Mouse (Mus musculus) limb, embryonic 14.5 days (tissue): ENCODE measurements at regions not wholly inside any gene's neighbourhood (a gene's known extent, or its start where the extent isn't known, plus 50 kb on each side); places are given as distances from the start of the nearest gene placed in this dataset.

ENCODE experiments used
- ATAC-seq: fragments of 200-750 bp; cut with Nextera tagmentation; 2 replicates; pipeline ENCODE4 v1.8.0; 2017; ENCODE audit warnings: low read depth, moderate number of reproducible peaks, moderate TSS enrichment; ENCODE audit not compliant: low FRiP score
- DNase-seq: peaks from one replicate; pipeline ENCODE4 v3.0.0-alpha.2; 2015; ENCODE audit warnings: low spot score
- H3K27ac ChIP-seq: fragments of 300-500 bp; sonication (generic); replicated peaks from 2 replicates; pipeline ENCODE4 v1.5.1; 2014; ENCODE audit warnings: low read depth, mild to moderate bottlenecking, low read length, moderate library complexity, mixed read lengths
- H3K27me3 ChIP-seq: fragments of 300-500 bp; sonication (generic); 2 replicates; pipeline ENCODE4 v1.6.1; 2014; ENCODE audit warnings: low read length, mixed read lengths; ENCODE audit not compliant: control insufficient read depth, insufficient read depth
- H3K36me3 ChIP-seq: fragments of 300-500 bp; sonication (generic); 2 replicates; pipeline ENCODE4 v1.6.1; 2014; ENCODE audit warnings: mild to moderate bottlenecking, low read length, moderate library complexity, mixed read lengths; ENCODE audit not compliant: control insufficient read depth, insufficient read depth
- H3K4me1 ChIP-seq: fragments of 300-500 bp; sonication (generic); 2 replicates; pipeline ENCODE4 v1.6.1; 2014; ENCODE audit warnings: antibody characterized with exemption, low read length, mixed read lengths; ENCODE audit not compliant: control insufficient read depth, insufficient read depth
- H3K4me2 ChIP-seq: fragments of 300-500 bp; sonication (generic); replicated peaks from 2 replicates; pipeline ENCODE4 v1.6.1; 2014; ENCODE audit warnings: low read depth, mild to moderate bottlenecking, low read length, moderate library complexity; ENCODE audit not compliant: severe bottlenecking
- H3K4me3 ChIP-seq: fragments of 300-500 bp; sonication (generic); replicated peaks from 2 replicates; pipeline ENCODE4 v1.5.1; 2014; ENCODE audit warnings: low read length
- H3K9ac ChIP-seq: fragments of 300-500 bp; sonication (generic); 2 replicates; pipeline ENCODE4 v1.6.1; 2014; ENCODE audit warnings: mild to moderate bottlenecking, low read depth, low read length, moderate library complexity; ENCODE audit not compliant: severe bottlenecking
- H3K9me3 ChIP-seq: fragments of 300-500 bp; sonication (generic); 2 replicates; pipeline ENCODE4 v1.6.1; 2016; ENCODE audit warnings: low read length; ENCODE audit not compliant: control insufficient read depth
- POLR2A ChIP-seq: fragments of 200-500 bp; IDR thresholded peaks from 2 replicates; pipeline ENCODE4 v1.8.0; 2012; ENCODE audit warnings: inconsistent platforms, mild to moderate bottlenecking, moderate library complexity, borderline replicate concordance; ENCODE audit not compliant: insufficient read depth, insufficient read length; ENCODE audit errors: extremely low read depth
- WGBS: fragments of 180-500 bp; shearing (Covaris S2); extraction: QIAGEN DNeasy Blood & Tissue Kit; methylation state at CpG from one replicate; pipeline ENCODE4 v1.1.7; 2014; 5-methylcytosine and 5-hydroxymethylcytosine counted together

DNA sequence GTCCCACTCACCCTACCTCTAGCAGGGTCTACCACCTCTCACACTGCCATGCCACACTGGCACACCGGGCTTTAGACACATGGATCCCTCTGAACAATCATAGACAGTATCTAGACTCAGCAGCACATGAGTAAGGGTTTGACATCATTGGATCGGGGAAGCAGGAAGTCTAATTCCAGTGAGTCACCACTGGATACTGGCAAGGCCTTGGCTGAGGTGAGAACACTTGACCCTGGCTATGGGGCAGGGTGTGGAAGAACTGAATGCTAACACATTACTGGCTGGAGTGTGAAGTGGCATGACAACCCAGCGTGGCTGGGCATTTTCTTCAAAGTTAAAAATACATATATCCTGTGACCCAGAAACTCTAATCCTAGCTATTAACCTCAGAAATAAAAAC lies 114.4 kb downstream of the H2afy start:
- DNase-seq (no peak), ATAC-seq (no peak)
- Histone ChIP-seq H3K4me2 (no peak overlapping the region), H3K9ac (no peak overlapping the region), H3K9me3 (no peaks in the 10 kb centered on the region), H3K27ac (no peak overlapping the region), H3K36me3 (no peaks in the 10 kb centered on the region), H3K4me3 (no peak overlapping the region), H3K27me3 (no peaks in the 10 kb centered on the region; the same call in 1 of the 2 replicates), H3K4me1 (peaks cover 12% of the 10 kb centered on the region; the same call in 1 of the 2 replicates)
- 93% methylated on average over 3 of the region's 3 CpGs for WGBS
- TF ChIP-seq POLR2A, result no peak

DNA sequence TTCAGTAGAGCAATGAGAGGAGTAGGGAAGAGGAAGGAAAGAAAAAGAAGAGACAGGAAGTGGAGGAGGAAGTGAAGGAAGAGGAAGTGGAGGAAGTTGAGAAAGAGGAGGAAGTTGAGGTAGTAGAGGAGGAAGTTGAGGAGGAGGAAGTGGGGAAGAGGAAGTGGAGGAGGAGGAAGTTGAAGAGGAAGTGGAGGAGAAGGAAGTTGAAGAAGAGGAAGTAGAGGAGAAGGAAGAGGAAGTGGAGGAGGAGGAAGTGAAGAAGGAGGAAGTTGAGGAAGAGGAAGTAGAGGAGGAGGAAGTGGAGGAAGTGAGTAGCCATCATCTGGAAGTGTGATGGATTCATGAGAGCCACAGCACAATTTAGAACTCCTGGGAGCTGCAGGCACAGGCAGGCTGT lies 122.2 kb downstream of the H2afy start:
- no peak overlapping the region for H3K27ac ChIP-seq

DNA sequence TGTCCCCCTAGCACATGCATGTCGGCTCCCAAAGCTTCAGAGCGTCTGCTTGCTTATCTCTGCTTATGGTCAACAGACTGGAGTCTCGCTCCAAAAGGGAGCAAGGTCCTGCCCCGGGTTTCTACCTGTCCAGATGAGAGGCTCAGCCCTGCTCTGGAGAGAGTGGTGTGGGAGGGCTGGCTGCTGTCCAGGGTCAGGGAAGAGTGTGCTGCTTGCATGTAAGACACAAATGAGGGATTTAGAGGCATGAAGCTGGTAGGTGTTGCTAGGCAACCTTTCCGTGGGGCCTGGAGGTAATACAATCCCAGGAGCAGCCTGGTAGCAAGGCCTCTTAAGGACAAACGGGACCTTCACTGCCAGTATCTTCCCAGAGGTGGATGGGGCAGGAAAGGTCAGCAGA lies 125.7 kb downstream of the H2afy start:
- ATAC-seq, result no peak
- H3K9ac ChIP-seq, result no peak overlapping the region
- peaks cover 4% of the 10 kb centered on the region for H3K4me1 ChIP-seq
- no peaks in the 10 kb centered on the region for H3K36me3 ChIP-seq
- no peak overlapping the region for H3K4me2 ChIP-seq
- WGBS, result 47% methylated on average over 6 of the region's 6 CpGs
- no peaks in the 10 kb centered on the region for H3K9me3 ChIP-seq
- no peak for TF ChIP-seq POLR2A
- H3K27me3 ChIP-seq, result no peaks in the 10 kb centered on the region
- no peak overlapping the region for H3K27ac ChIP-seq
- no peak for DNase-seq
- no peak overlapping the region for H3K4me3 ChIP-seq

More for the DNA sequence above, 122.2 kb downstream of the H2afy start:
- no peak for TF ChIP-seq POLR2A
- Histone ChIP-seq H3K4me2 (no peak overlapping the region), H3K9me3 (no peaks in the 10 kb centered on the region), H3K36me3 (no peaks in the 10 kb centered on the region), H3K9ac (no peak overlapping the region), H3K4me1 (peaks cover 4% of the 10 kb centered on the region), H3K27me3 (no peaks in the 10 kb centered on the region), H3K4me3 (no peak overlapping the region)
- ATAC-seq (no peak), DNase-seq (no peak)

DNA sequence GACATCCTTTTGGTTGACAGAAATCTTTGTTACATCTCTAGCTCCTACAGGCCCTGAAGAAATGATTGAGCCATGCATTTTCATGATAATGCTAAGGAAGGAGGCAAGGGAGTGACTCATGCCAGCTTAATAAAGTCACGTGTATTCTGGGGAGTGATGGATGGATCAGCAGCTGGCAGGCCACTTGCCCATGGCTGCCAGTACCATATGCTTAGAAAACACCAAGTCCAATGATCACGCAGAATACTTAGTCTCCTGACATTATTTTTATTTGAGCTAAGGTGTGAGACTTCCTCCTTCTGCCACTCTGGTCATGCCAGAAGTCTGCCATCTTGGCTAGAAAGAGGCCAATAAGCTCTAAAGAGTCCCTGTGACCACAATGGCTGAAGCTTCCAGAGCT lies 129.3 kb downstream of the H2afy start:
- ATAC-seq, result no peak
- 82% methylated on average over 2 of the region's 2 CpGs for WGBS

DNA sequence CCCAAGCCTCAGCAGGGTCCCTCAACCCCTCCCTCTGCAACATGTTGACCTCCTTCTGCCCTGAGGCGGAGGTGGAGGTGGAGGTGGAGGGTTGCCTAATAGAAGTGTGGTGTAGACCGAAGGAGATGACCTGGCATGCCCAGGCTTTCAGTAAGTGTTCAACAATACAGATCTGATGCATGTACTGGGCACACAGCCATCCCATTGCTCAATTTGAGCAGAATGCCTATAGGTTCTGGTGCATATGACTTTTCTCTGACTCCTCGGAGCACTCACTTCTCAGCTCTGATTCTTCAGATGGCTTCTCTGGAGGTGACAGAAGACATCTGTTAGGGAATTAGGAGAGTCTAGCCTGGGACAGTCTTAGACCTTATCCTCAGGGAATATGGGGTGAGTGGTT lies 130.4 kb downstream of the H2afy start:
- TF ChIP-seq POLR2A, result no peak
- peaks cover 21% of the 10 kb centered on the region for H3K4me1 ChIP-seq
- H3K4me3 ChIP-seq, result no peak overlapping the region
- H3K9ac ChIP-seq, result no peak overlapping the region
- WGBS, result 78% methylated on average over 3 of the region's 3 CpGs
- H3K36me3 ChIP-seq, result no peaks in the 10 kb centered on the region
- no peaks in the 10 kb centered on the region for H3K27me3 ChIP-seq
- no peak overlapping the region for H3K27ac ChIP-seq
- no peaks in the 10 kb centered on the region for H3K9me3 ChIP-seq
- DNase-seq (no peak), ATAC-seq (no peak)
- H3K4me2 ChIP-seq, result no peak overlapping the region

More for the DNA sequence above, 129.3 kb downstream of the H2afy start:
- no peak for DNase-seq
- Histone ChIP-seq H3K4me1 (peaks cover 21% of the 10 kb centered on the region), H3K4me3 (no peak overlapping the region), H3K36me3 (no peaks in the 10 kb centered on the region), H3K9ac (no peak overlapping the region), H3K27ac (no peak overlapping the region), H3K27me3 (no peaks in the 10 kb centered on the region), H3K4me2 (no peak overlapping the region), H3K9me3 (no peaks in the 10 kb centered on the region)
- no peak for TF ChIP-seq POLR2A
